Mouse (Mus musculus) liver, postnatal 0 days (tissue): ENCODE results near the gene Pbx3. TPM values are rescaled to one million over a fixed set of nuclear protein-coding genes. Genes with fewer than 3 reads are reported as not detected.

Experiments
- ATAC-seq: fragments of 200-750 bp; cut with Nextera tagmentation; 2 replicates; pipeline ENCODE4 v1.8.0; 2017; ENCODE audit warnings: mild to moderate bottlenecking, moderate library complexity
- DNase-seq: peaks from one replicate; pipeline ENCODE4 v3.0.0-alpha.2; 2016
- H3K27ac ChIP-seq: fragments of 300-500 bp; sonication (generic); 2 replicates; pipeline ENCODE4 v1.5.1; 2014; ENCODE audit warnings: antibody characterized with exemption, moderate library complexity, mild to moderate bottlenecking, low read depth
- H3K27me3 ChIP-seq: fragments of 300-500 bp; sonication (generic); 2 replicates; pipeline ENCODE4 v1.6.1; 2014; ENCODE audit warnings: low read length, control low read depth, mixed read lengths; ENCODE audit not compliant: insufficient read depth
- H3K36me3 ChIP-seq: fragments of 300-500 bp; sonication (generic); replicated peaks from 2 replicates; pipeline ENCODE4 v1.6.1; 2014; ENCODE audit warnings: mild to moderate bottlenecking, control low read depth, low read length, moderate library complexity, mixed read lengths; ENCODE audit not compliant: insufficient read depth
- H3K4me1 ChIP-seq: fragments of 300-500 bp; sonication (generic); 2 replicates; pipeline ENCODE4 v1.6.1; 2014; ENCODE audit warnings: antibody characterized with exemption, mild to moderate bottlenecking, control low read depth; ENCODE audit not compliant: insufficient read depth
- H3K4me2 ChIP-seq: fragments of 300-500 bp; sonication (generic); 2 replicates; pipeline ENCODE4 v1.6.1; 2014; ENCODE audit warnings: low read depth, mild to moderate bottlenecking, low read length, moderate library complexity, mixed read lengths
- H3K4me3 ChIP-seq: fragments of 300-500 bp; sonication (generic); 2 replicates; pipeline ENCODE4 v1.5.1; 2014; ENCODE audit warnings: low read depth, low read length
- H3K9ac ChIP-seq: fragments of 300-500 bp; sonication (generic); replicated peaks from 2 replicates; pipeline ENCODE4 v1.6.1; 2014; ENCODE audit warnings: mild to moderate bottlenecking, moderate library complexity
- H3K9me3 ChIP-seq: fragments of 300-500 bp; sonication (generic); 2 replicates; pipeline ENCODE4 v1.6.1; 2016; ENCODE audit warnings: mild to moderate bottlenecking, control low read depth, low read length, mixed read lengths
- CTCF ChIP-seq: sonication (generic); IDR thresholded peaks from 2 replicates; pipeline ENCODE4 v1.5.1; 2016; ENCODE audit warnings: antibody characterized with exemption, low read depth
- EP300 ChIP-seq: IDR thresholded peaks from 2 replicates; pipeline ENCODE4 v1.6.1; 2016; ENCODE audit warnings: antibody characterized with exemption, low read depth, mild to moderate bottlenecking
- WGBS: fragments of 180-500 bp; shearing (Covaris S2); extraction: QIAGEN DNeasy Blood & Tissue Kit; methylation state at CpG from one replicate; pipeline ENCODE4 v1.1.7; 2014; ENCODE audit not compliant: insufficient replicate concordance; 5-methylcytosine and 5-hydroxymethylcytosine counted together
- polyA plus RNA-seq: library from polyadenylated mRNA; unstranded; fragments of >200 nt; fragmentation: Nextera tagmentation; extraction: Ambion mirVana; gene quantifications from 2 replicates; pipeline ENCODE4 v1.2.1, GENCODE M21; 2015

The Pbx3 gene
- polyA plus RNA-seq, 1 experiment from 2014 or later, result 3.1 TPM

DNA sequence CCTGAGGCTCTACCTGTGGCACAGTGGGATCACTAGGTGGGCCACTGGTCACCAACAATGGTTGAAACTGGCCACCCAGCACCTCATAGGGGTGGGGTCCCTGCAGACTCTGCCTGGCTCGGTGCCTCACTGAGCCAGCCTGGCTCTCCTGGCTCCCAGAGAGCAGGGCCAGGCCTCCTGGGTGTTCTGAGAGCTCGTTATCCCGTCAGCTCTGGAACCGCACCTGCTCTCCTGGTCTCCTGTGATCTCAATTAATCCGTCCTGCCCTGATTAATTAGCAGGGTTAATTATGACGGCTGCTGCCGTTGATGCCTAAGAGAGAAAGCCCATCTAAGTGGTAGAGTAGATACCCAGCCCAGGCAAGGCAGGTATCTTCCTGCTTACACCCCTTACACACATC lies 237.6 kb downstream of the Pbx3 start:
- H3K9ac ChIP-seq, result no peak overlapping the region
- H3K4me1 ChIP-seq, result no peaks in the 10 kb centered on the region
- H3K4me3 ChIP-seq, result no peak overlapping the region
- no peaks in the 10 kb centered on the region for H3K9me3 ChIP-seq
- 80% methylated on average over 7 of the region's 7 CpGs for WGBS
- no peak overlapping the region for H3K4me2 ChIP-seq
- no peak overlapping the region for H3K27ac ChIP-seq
- ATAC-seq, result no peak
- DNase-seq, result no peak
- H3K36me3 ChIP-seq, result no peaks in the 10 kb centered on the region
- no peaks in the 10 kb centered on the region for H3K27me3 ChIP-seq
- no peak for TF ChIP-seq CTCF
- TF ChIP-seq EP300, result no peak

DNA sequence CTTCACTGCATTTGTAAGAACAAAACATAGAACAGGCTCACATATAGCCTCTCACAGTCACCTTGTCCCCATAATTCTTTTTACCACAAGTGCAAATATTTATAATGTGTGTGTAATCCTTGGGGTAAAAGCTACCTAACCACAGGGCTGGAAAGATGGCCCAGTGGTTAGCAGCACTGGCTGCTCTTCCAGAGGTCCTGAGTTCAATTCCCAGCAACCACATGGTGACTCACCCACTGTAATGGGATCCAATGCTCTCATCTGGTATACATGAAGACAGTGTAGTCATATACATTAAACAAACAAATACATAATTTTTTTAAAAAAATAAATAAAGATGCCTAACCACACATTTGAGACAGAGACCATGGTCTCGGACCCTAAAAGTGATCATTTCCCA lies 240.2 kb downstream of the Pbx3 start:
- Histone ChIP-seq H3K9ac (no peak overlapping the region), H3K4me1 (peaks cover 3% of the 10 kb centered on the region; the same call in 1 of the 2 replicates), H3K27ac (no peak overlapping the region), H3K4me3 (no peak overlapping the region), H3K4me2 (no peak overlapping the region), H3K9me3 (no peaks in the 10 kb centered on the region), H3K36me3 (no peaks in the 10 kb centered on the region), H3K27me3 (no peaks in the 10 kb centered on the region)
- ATAC-seq, result no peak
- DNase-seq, result no peak
- WGBS, result 71% methylated on average over 1 of the region's 1 CpGs
- TF ChIP-seq CTCF (no peak), EP300 (no peak)

DNA sequence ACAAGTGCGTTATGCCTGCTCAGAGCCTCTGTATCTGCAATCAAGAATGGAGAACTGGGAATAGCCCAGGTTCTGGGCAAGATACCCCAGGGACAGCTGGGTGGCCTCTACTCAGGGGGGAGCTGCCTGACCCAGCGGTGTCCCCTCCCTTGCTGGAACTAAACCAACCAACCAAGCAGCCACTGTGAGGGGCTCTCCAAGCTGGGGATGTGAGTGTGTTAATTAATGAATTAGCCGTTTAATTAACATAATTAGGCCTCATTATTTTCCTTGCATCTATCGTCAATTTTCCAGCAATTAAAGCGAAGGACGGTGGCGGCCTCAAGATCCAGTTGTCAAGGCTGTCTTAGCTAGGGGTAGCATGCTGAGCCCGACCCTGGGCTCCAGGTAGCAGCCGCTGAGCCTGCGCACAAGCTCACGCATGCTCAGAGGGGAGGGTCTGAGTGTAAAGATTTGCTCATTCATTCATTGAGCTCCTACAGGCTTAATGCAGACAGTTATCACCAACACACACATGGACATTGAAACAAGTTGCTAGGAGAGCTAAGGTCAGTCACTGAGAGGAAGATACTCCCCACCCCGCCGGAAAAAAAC lies 243.2 kb downstream of the Pbx3 start:
- Histone ChIP-seq H3K9me3 (no peaks in the 10 kb centered on the region), H3K36me3 (no peaks in the 10 kb centered on the region), H3K27me3 (no peaks in the 10 kb centered on the region), H3K4me2 (no peak overlapping the region; the same call in 1 of the 2 replicates), H3K4me1 (peaks cover 3% of the 10 kb centered on the region; the same call in 1 of the 2 replicates), H3K4me3 (no peak overlapping the region), H3K9ac (no peak overlapping the region), H3K27ac (no peak overlapping the region)
- 61% methylated on average over 13 of the region's 13 CpGs for WGBS
- ATAC-seq (no peak), DNase-seq (no peak)
- TF ChIP-seq CTCF (no peak), EP300 (no peak)

DNA sequence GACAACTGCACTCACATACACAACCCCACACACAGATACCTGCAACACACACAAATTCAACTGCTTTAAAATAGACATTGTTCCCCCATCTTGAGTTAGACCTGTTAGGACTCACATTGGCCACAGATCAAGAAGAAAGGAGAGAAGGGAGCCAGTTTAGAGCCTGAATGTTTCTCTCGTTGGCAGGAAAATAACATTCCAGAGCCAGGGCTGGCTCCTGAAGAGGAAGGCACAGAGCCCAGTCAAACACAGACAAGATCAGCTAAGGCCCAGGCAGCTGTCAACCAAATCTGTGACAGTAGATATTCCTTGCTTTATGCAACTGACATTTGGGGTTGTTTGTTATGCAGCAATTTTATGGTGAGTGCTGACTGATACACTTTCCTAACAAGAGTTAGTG lies 245.1 kb downstream of the Pbx3 start:
- H3K9me3 ChIP-seq, result no peaks in the 10 kb centered on the region
- DNase-seq (no peak), ATAC-seq (no peak)
- no peak for TF ChIP-seq EP300
- TF ChIP-seq CTCF, result no peak
- H3K27ac ChIP-seq, result no peak overlapping the region
- no peak overlapping the region for H3K4me2 ChIP-seq
- no peaks in the 10 kb centered on the region for H3K36me3 ChIP-seq
- H3K9ac ChIP-seq, result no peak overlapping the region
- WGBS, result 68% methylated on average over 1 of the region's 1 CpGs
- H3K4me1 ChIP-seq, result peaks cover 3% of the 10 kb centered on the region; the same call in 1 of the 2 replicates
- H3K27me3 ChIP-seq, result no peaks in the 10 kb centered on the region
- H3K4me3 ChIP-seq, result no peak overlapping the region

DNA sequence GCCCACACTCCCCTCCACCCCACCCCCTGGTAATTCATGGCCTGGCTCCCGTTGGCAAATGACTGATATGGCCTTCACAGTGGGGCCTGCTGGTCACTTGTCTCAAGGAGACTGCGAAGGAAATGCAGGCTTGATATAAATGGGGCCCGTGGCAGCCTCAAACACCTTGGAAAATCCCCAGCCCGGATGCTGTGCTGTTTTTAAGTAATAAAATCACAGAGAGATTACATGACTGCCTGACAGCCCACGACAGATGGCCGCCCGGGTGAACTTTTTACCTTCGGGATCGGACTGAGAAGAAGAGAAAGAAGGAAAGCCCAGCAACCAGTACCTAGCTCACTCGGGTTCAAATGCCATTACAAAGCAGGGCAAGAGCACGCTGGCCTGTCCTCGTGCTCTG lies 249.0 kb downstream of the Pbx3 start:
- no peak overlapping the region for H3K9ac ChIP-seq
- TF ChIP-seq EP300 (no peak), CTCF (no peak)
- no peaks in the 10 kb centered on the region for H3K4me1 ChIP-seq
- no peak overlapping the region for H3K4me3 ChIP-seq
- no peak overlapping the region for H3K4me2 ChIP-seq
- WGBS, result 53% methylated on average over 12 of the region's 12 CpGs
- no peaks in the 10 kb centered on the region for H3K27me3 ChIP-seq
- no peaks in the 10 kb centered on the region for H3K9me3 ChIP-seq
- DNase-seq (no peak), ATAC-seq (no peak)
- no peak overlapping the region for H3K27ac ChIP-seq
- H3K36me3 ChIP-seq, result no peaks in the 10 kb centered on the region

Other genes with a start within 250 kb of the Pbx3 start
- 31.3 and 31.6 TPM in 2 replicates for gene Mapkap1, start 33.6 kb upstream of the Pbx3 start, polyA plus RNA-seq